Mouse (Mus musculus) gastrocnemius, adult 2 months (tissue): ENCODE measurements around the gene Bmp6. TPM values are rescaled to one million over a fixed set of nuclear protein-coding genes. Genes with fewer than 3 reads are reported as not detected.
A peak's percentile ranks its signal among the peaks of the same experiment; 100 is the strongest.

Experiments used
- DNase-seq: peaks from one replicate; pipeline ENCODE4 v3.0.0; 2022
- H3K27ac ChIP-seq: fragments of 200-600 bp; 2 replicates; pipeline ENCODE4 v1.8.1; 2022; ENCODE audit warnings: mild to moderate bottlenecking
- H3K4me3 ChIP-seq: fragments of 200-600 bp; 2 replicates; pipeline ENCODE4 v1.8.1; 2022; ENCODE audit warnings: mild to moderate bottlenecking, moderate library complexity
- CTCF ChIP-seq: fragments of 200-600 bp; IDR thresholded peaks from 2 replicates; pipeline ENCODE4 v1.8.1; 2022; ENCODE audit warnings: antibody characterized with exemption, mild to moderate bottlenecking, moderate library complexity
- intact Hi-C: fragments of 180-260 bp; cut with DNase I; formaldehyde crosslinking; loops from one replicate; pipeline ENCODE4 v1.15.1; 2025
- total RNA-seq, 2 experiments: library from RNA; stranded (reverse); gene quantifications; 2 replicates each; pipeline ENCODE4 v1.2.3; 2021

Bmp6 gene
- total RNA-seq, 2 experiments from 2014 or later, result 11.2 to 11.3 TPM

GRCm38 (mm10) chr13:38546754-38547153 lies 201.8 kb downstream of the Bmp6 start:
- intact Hi-C loops, result no loop called here
- no peak for DNase-seq
- TF ChIP-seq CTCF, result no peak
- Histone ChIP-seq H3K27ac (no peak overlapping the region), H3K4me3 (no peak overlapping the region)

DNA sequence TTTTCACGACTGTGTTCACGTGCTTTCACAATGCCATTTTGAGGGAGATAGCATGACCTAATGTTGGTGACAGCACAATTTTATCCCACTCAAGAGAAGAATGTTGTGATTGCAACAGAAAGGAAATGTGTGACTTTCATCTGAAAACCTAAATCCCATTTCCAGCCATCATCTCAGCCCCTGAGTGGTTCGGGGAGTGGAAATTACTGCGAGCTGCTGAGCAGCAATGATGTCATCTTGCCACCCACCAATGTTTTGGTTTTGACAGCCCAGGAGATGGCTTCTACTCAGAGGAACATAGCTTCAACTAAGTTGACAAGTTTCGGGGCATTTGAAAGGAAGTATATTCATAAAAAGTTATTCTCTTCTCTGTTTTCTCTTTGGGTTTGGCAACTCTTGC lies 202.8 kb downstream of the Bmp6 start:
- H3K4me3 ChIP-seq, result no peak overlapping the region
- intact Hi-C loops, result no loop called here
- no peak overlapping the region for H3K27ac ChIP-seq
- DNase-seq, result no peak
- no peak for TF ChIP-seq CTCF

GRCm38 (mm10) chr13:38548681-38549080 lies 203.8 kb downstream of the Bmp6 start:
- no peak for DNase-seq
- TF ChIP-seq CTCF, result 0 out of 2 replicates have a peak, but pooled peaks have one; percentile 2
- H3K4me3 ChIP-seq, result no peak overlapping the region
- intact Hi-C loops, result no loop called here
- no peak overlapping the region for H3K27ac ChIP-seq

Other genes starting within 250 kb of the Bmp6 start
- under 1 TPM in 1 of 2 experiments, not detected in 1; 0.03 TPM for gene Dsp, start 193.8 kb upstream of the Bmp6 start, total RNA-seq
- 10 to 100 TPM in 1 of 2 experiments, 1 to 10 TPM in 1; 9.9 to 10.3 TPM for gene Snrnp48, start 140.2 kb upstream of the Bmp6 start, total RNA-seq
- 10 to 100 TPM; 22.1 to 35.0 TPM for gene Txndc5, start 183.7 kb downstream of the Bmp6 start, total RNA-seq